ENCODE assay signal across 15 mouse cellular contexts in the genomic region with DNA sequence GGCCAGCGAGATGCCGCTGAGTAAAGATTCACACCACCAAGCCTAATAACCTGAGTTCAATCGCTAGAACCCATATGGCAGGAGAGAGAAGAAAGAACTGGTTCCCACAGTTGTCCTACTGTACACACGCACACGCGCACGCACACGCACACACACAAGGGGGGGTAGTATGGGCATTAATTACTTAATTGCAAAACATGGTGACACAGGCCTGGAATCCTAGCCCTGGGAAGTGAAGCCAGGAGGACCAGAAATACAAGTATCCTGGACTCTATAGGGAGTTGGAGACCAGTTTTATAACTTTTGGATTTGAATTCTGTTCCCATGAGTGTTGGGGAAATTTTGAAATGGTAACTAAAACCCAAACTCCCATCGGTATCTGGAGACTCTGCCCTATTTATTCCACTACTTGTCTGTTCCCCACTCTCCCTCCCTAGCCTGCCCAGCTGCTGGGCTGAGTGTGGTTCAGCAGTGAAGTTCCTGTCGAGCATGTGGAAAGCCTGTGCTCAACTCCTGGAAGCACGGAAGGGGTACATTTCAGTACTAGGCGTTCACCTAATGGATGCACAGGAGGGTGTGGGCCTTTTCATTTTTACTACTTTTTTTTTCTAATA. TPM values are rescaled to one million over a fixed set of nuclear protein-coding genes. Genes with fewer than 3 reads are reported as not detected.
DNase-seq lines count a peak whose midpoint lies in the region; TF ChIP-seq lines count a peak whose summit lies in the region.
"Had no signal": no experiment of that assay in that cellular context is flagged by ENCODE, and none has a peak within 500 bp of the region (broad histone marks: within the 10 kb centered on the region; RNA-seq: fewer than 3 reads in every experiment).

No protein-coding gene starts in this region.

- TF ChIP-seq POLR2A in kidney, adult 2 months (IDR thresholded peaks at IDR 0.05; ENCODE audit: low read depth, low read length) = no peak
- no peak for TF ChIP-seq POLR2A in bone marrow macrophage, adult 2 months (IDR thresholded peaks at IDR 0.05; ENCODE audit: borderline replicate concordance, low read depth, low read length)

- TF ChIP-seq CTCF in kidney, adult 2 months (conservative IDR thresholded peaks at IDR 0.05; ENCODE audit: insufficient read depth, insufficient read length, low read depth, low read length) = no peak
- no peak for TF ChIP-seq CTCF in bone marrow macrophage, adult 2 months (IDR thresholded peaks at IDR 0.05; ENCODE audit: low read depth, low read length)

- intact Hi-C loops in gastrocnemius, postnatal 36 days (cut with DNase I) = loop anchor here (5.0 kb wide), 1 partner anchor 42 kb away; a partner anchor contains a TSS

- H3K36me3 ChIP-seq in kidney, adult 2 months (ENCODE audit: control insufficient read depth, insufficient read depth, low read length) = no peaks in the 10 kb centered on the region
- H3K36me3 ChIP-seq in macrophage (ENCODE audit: inconsistent target) = 0 out of 2 replicates have a peak, but pooled peaks cover 12% of the 10 kb centered on the region

- peak overlapping the region; percentile 24 for H3K27ac ChIP-seq in kidney, adult 2 months (ENCODE audit: insufficient read depth, low read depth, low read length)
- H3K27ac ChIP-seq in bone marrow macrophage, adult 2 months (ENCODE audit: insufficient read depth, low read depth, low read length) = peak overlapping the region; percentile 92
- H3K27ac ChIP-seq in macrophage = peak overlapping the region; percentile 70

- peaks cover 35% of the 10 kb centered on the region for H3K4me1 ChIP-seq in kidney, adult 2 months (ENCODE audit: control insufficient read depth, insufficient read depth, low read length)
- peaks cover 35% of the 10 kb centered on the region for H3K4me1 ChIP-seq in bone marrow macrophage, adult 2 months (ENCODE audit: control insufficient read depth, insufficient read depth, low read length)

- H3K4me3 ChIP-seq in kidney, adult 2 months (ENCODE audit: insufficient read depth, low read depth, low read length) = no peak overlapping the region
- H3K4me3 ChIP-seq in bone marrow macrophage, adult 2 months (ENCODE audit: insufficient read depth, low read length) = peak overlapping the region; percentile 12; the same call in 1 of the 2 replicates
- H3K4me3 ChIP-seq in macrophage (ENCODE audit: inconsistent target) = no peak overlapping the region

- H3K79me2 ChIP-seq in macrophage (ENCODE audit: inconsistent target) = peaks cover 10% of the 10 kb centered on the region; the same call in 1 of the 2 replicates

- H3K27me3 ChIP-seq in kidney, adult 2 months (replicated peaks; ENCODE audit: control insufficient read depth, insufficient read depth, low read length) = no peaks in the 10 kb centered on the region

- WGBS in kidney, adult 2 months = 63% methylated on average over 12 of the region's 12 CpGs
- 93% methylated on average over 12 of the region's 12 CpGs for WGBS in macrophage (ENCODE audit: missing documents)

- peak; percentile 44 for DNase-seq in gastrocnemius, postnatal 25 days
- no peak for DNase-seq in gastrocnemius, postnatal 36 days
- DNase-seq in kidney, adult 2 months = no peak
- DNase-seq in kidney, postnatal 4 days = no peak
- no peak for DNase-seq in kidney, adult 8-10 months
- DNase-seq in right cerebral cortex, adult 18-20 months = no peak
- DNase-seq: cerebellum, adult 9-11 months; kidney, adult 9 months; liver; lung, adult 2 months; lung, postnatal 4 days; midbrain, embryonic 14.5 days; right cerebral cortex, postnatal 4 days had no signal

RNA-seq across cellular contexts. Expression of a gene that starts 29.7 kb away (rescaled TPM):
- total RNA-seq in gastrocnemius, postnatal 25 days (2021) = under 1 TPM; 0.05 to 0.08 TPM
- under 1 TPM; 0.05 TPM for total RNA-seq in gastrocnemius, postnatal 36 days (2021)
- 0.15 and 0.17 TPM in 2 replicates for polyA plus RNA-seq in kidney, adult 2 months (2012; rRNA removed)
- 2.5 and 3.0 TPM in 2 replicates for polyA plus RNA-seq in bone marrow macrophage, adult 2 months (2012; ENCODE audit: insufficient read depth, insufficient read length, missing spikeins)
- total RNA-seq in macrophage (2018; cell fraction: chromatin; rRNA removed) = 10 to 100 TPM in 16 of 26 experiments, 1 to 10 TPM in 10; 1.2 to 43.3 (median 13.0) TPM
- 10 to 100 TPM in 9 of 26 experiments, 1 to 10 TPM in 17; 1.6 to 14.9 (median 8.9) TPM for total RNA-seq in macrophage (2018; cell fraction: cytosol; rRNA removed)
- total RNA-seq in macrophage (2018; cell fraction: nucleus; rRNA removed) = 10 to 100 TPM in 18 of 26 experiments, 1 to 10 TPM in 8; 1.3 to 31.9 (median 13.9) TPM
- 4.3 to 8.4 TPM (median 4.9 TPM) in 3 replicates for polyA plus RNA-seq in macrophage (2018)

RNA-seq across cellular contexts. Expression of a gene that starts 43.9 kb away (rescaled TPM):
- total RNA-seq in gastrocnemius, postnatal 25 days (2021) = 100 to 1,000 TPM; 169 to 183 TPM
- 100 to 1,000 TPM; 170 to 174 TPM for total RNA-seq in gastrocnemius, postnatal 36 days (2021)
- polyA plus RNA-seq in kidney, adult 2 months (2012; rRNA removed) = 66.8 and 67.2 TPM in 2 replicates
- polyA plus RNA-seq in bone marrow macrophage, adult 2 months (2012; ENCODE audit: insufficient read depth, insufficient read length, missing spikeins) = 34.5 and 37.5 TPM in 2 replicates
- total RNA-seq in macrophage (2018; cell fraction: chromatin; rRNA removed) = 10 to 100 TPM in 16 of 26 experiments, 1 to 10 TPM in 10; 1.9 to 33.6 (median 12.7) TPM
- 10 to 100 TPM; 15.3 to 75.1 (median 34.1) TPM for total RNA-seq in macrophage (2018; cell fraction: cytosol; rRNA removed)
- 10 to 100 TPM; 20.2 to 80.7 (median 40.0) TPM for total RNA-seq in macrophage (2018; cell fraction: nucleus; rRNA removed)
- 38.1 to 58.2 TPM (median 44.5 TPM) in 3 replicates for polyA plus RNA-seq in macrophage (2018)

Comparison
In these comparisons a context has a peak if more than half of its experiments do, and no peak if none do; other contexts are left out.
1. H3K27ac ChIP-seq: peak in every context shown above with its lines; median percentile 92 in bone marrow macrophage, adult 2 months; 70 in macrophage; 24 in kidney, adult 2 months.